Mouse (Mus musculus): ENCODE results near the gene Olfr311. TPM values are rescaled to one million over a fixed set of nuclear protein-coding genes. Genes with fewer than 3 reads are reported as not detected.
"Not testable (repeated sequence)": the region's sequence is repeated elsewhere in the genome, so short reads cannot be mapped to it uniquely, and the experiment has no call there.

Olfr311 gene
- not detected in 2 replicates for polyA plus RNA-seq (2015; fragmentation: Nextera tagmentation; extraction: Ambion mirVana)

DNA sequence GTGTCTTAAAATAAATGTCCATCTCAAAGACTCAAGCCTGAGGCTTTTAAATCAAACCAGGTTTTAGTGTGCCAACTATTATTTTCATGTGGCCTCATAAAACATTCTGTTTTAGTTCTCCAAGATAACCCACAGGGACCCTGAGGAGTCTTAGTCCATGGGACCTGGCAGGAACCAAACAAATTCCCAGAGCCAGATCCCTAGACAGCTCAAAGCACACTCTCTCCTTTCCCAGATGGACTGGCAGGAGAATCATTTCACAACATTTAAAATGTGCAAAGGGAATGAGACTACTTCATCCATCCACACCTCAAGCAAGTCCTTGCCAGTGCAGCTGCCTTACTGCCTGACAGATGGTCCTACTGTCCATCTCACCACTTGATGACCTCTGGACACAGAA lies at the start of gene Olfr311:
Gene Olfr311, plus strand, starts transcription at position 301 of the 400 bp plus-strand sequence.
- H3K9me3 ChIP-seq (ENCODE audit: control insufficient read depth, low read length); H3K27ac ChIP-seq (ENCODE audit: low read length); ATAC-seq; H3K4me2 ChIP-seq (ENCODE audit: low read depth, low read length); H3K36me3 ChIP-seq (ENCODE audit: control insufficient read depth, insufficient read depth, low read length); H3K4me3 ChIP-seq (ENCODE audit: low read length); H3K4me1 ChIP-seq (ENCODE audit: control insufficient read depth, insufficient read depth, low read length); H3K27me3 ChIP-seq (replicated peaks; ENCODE audit: control insufficient read depth, insufficient read depth, low read length); H3K9ac ChIP-seq (ENCODE audit: low read depth, low read length): not testable (repeated sequence)

- WGBS = 29% methylated on average over 3 of the region's 3 CpGs
These were observed 49.5 kb upstream of the Olfr311 start for GRCm38 (mm10) chr11:58789532-58789931.

GRCm38 (mm10) chr11:58790053-58790452 lies 49.0 kb upstream of the Olfr311 start:
- WGBS = 38% methylated on average over 2 of the region's 2 CpGs
- H3K27ac ChIP-seq (ENCODE audit: low read length) = no peak overlapping the region
- no peak overlapping the region for H3K4me2 ChIP-seq (ENCODE audit: low read depth, low read length)
- H3K4me1 ChIP-seq (ENCODE audit: control insufficient read depth, insufficient read depth, low read length) = no peaks in the 10 kb centered on the region
- ATAC-seq = no peak
- H3K36me3 ChIP-seq (ENCODE audit: control insufficient read depth, insufficient read depth, low read length) = no peaks in the 10 kb centered on the region
- H3K27me3 ChIP-seq (replicated peaks; ENCODE audit: control insufficient read depth, insufficient read depth, low read length) = no peaks in the 10 kb centered on the region
- no peak overlapping the region for H3K9ac ChIP-seq (ENCODE audit: low read depth, low read length)
- H3K4me3 ChIP-seq (ENCODE audit: low read length) = no peak overlapping the region
- no peaks in the 10 kb centered on the region for H3K9me3 ChIP-seq (ENCODE audit: control insufficient read depth, low read length)

More at GRCm38 (mm10) chr11:58789532-58789931, 49.5 kb upstream of the Olfr311 start:
- no peaks in the 10 kb centered on the region for H3K4me1 ChIP-seq (ENCODE audit: control insufficient read depth, insufficient read depth, low read length)
- no peak overlapping the region for H3K9ac ChIP-seq (ENCODE audit: low read depth, low read length)
- no peaks in the 10 kb centered on the region for H3K27me3 ChIP-seq (replicated peaks; ENCODE audit: control insufficient read depth, insufficient read depth, low read length)
- no peak overlapping the region for H3K27ac ChIP-seq (ENCODE audit: low read length)
- no peak overlapping the region for H3K4me3 ChIP-seq (ENCODE audit: low read length)
- no peak overlapping the region for H3K4me2 ChIP-seq (ENCODE audit: low read depth, low read length)
- H3K9me3 ChIP-seq (ENCODE audit: control insufficient read depth, low read length) = no peaks in the 10 kb centered on the region
- no peaks in the 10 kb centered on the region for H3K36me3 ChIP-seq (ENCODE audit: control insufficient read depth, insufficient read depth, low read length)
- no peak for ATAC-seq

DNA sequence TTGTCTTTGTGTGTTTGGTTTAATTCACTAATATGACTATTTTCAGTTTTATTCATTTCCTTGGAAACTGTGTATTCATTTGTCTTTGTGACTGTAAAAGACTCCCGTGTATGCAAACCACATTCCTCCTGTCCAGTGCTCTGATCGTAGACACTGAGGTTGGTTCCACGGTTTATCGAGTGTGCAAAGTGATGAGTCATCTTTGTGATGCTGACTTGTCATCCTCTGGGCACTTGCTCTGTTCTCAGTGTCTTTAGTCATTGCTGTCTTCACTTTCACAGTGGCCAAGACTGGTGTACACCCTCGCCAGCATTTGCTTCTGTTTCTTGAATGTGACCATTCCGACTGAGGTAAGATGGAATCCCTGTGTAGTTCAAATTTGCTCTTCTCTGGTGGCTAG lies 48.4 kb upstream of the Olfr311 start:
- no peak for ATAC-seq

DNA sequence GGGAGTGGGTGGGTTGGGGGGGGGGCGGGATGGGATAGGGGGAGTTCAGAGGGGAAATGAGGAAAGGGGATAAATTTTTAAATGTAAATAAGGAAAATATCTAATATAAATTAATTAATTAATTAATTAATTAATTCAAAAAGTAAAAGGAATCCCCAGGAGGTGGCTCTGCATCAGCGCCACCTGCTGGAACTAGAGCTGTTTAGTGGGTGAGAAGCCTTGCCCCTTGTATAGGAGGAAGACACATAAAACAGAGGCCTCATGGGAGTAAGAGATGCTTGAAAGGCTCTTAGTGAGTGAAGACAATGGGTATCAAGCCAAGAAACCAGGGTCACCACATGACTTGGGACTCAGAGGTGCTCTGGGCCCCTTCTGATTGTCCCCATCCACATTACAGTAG lies 43.2 kb upstream of the Olfr311 start:
- no peak overlapping the region for H3K9ac ChIP-seq (ENCODE audit: low read depth, low read length)
- 86% methylated on average over 2 of the region's 2 CpGs for WGBS

More for the DNA sequence above, 48.4 kb upstream of the Olfr311 start:
- H3K4me3 ChIP-seq (ENCODE audit: low read length) = no peak overlapping the region
- H3K27ac ChIP-seq (ENCODE audit: low read length) = no peak overlapping the region
- no peaks in the 10 kb centered on the region for H3K4me1 ChIP-seq (ENCODE audit: control insufficient read depth, insufficient read depth, low read length)
- H3K4me2 ChIP-seq (ENCODE audit: low read depth, low read length) = no peak overlapping the region
- no peaks in the 10 kb centered on the region for H3K27me3 ChIP-seq (replicated peaks; ENCODE audit: control insufficient read depth, insufficient read depth, low read length)
- H3K9ac ChIP-seq (ENCODE audit: low read depth, low read length) = no peak overlapping the region
- 74% methylated on average over 6 of the region's 6 CpGs for WGBS
- H3K9me3 ChIP-seq (ENCODE audit: control insufficient read depth, low read length) = no peaks in the 10 kb centered on the region
- no peaks in the 10 kb centered on the region for H3K36me3 ChIP-seq (ENCODE audit: control insufficient read depth, insufficient read depth, low read length)

GRCm38 (mm10) chr11:58796850-58797249 lies 42.2 kb upstream of the Olfr311 start:
- Histone ChIP-seq H3K36me3 (ENCODE audit: control insufficient read depth, insufficient read depth, low read length) (no peaks in the 10 kb centered on the region), H3K27me3 (replicated peaks; ENCODE audit: control insufficient read depth, insufficient read depth, low read length) (no peaks in the 10 kb centered on the region), H3K9me3 (ENCODE audit: control insufficient read depth, low read length) (no peaks in the 10 kb centered on the region), H3K4me1 (ENCODE audit: control insufficient read depth, insufficient read depth, low read length) (peaks cover under 1% of the 10 kb centered on the region; the same call in 1 of the 2 replicates), H3K27ac (ENCODE audit: low read length) (no peak overlapping the region), H3K9ac (ENCODE audit: low read depth, low read length) (no peak overlapping the region), H3K4me3 (ENCODE audit: low read length) (no peak overlapping the region), H3K4me2 (ENCODE audit: low read depth, low read length) (no peak overlapping the region)
- no peak for ATAC-seq
- 68% methylated on average over 7 of the region's 7 CpGs for WGBS

More for the DNA sequence above, 43.2 kb upstream of the Olfr311 start:
- H3K4me2 ChIP-seq (ENCODE audit: low read depth, low read length) = no peak overlapping the region
- no peaks in the 10 kb centered on the region for H3K27me3 ChIP-seq (replicated peaks; ENCODE audit: control insufficient read depth, insufficient read depth, low read length)
- H3K4me1 ChIP-seq (ENCODE audit: control insufficient read depth, insufficient read depth, low read length) = no peaks in the 10 kb centered on the region
- H3K4me3 ChIP-seq (ENCODE audit: low read length) = no peak overlapping the region
- H3K9me3 ChIP-seq (ENCODE audit: control insufficient read depth, low read length) = no peaks in the 10 kb centered on the region
- no peaks in the 10 kb centered on the region for H3K36me3 ChIP-seq (ENCODE audit: control insufficient read depth, insufficient read depth, low read length)
- H3K27ac ChIP-seq (ENCODE audit: low read length) = no peak overlapping the region
- no peak for ATAC-seq

GRCm38 (mm10) chr11:58799747-58800146 lies 39.3 kb upstream of the Olfr311 start:
- WGBS = 79% methylated on average over 5 of the region's 5 CpGs
- H3K27me3 ChIP-seq (replicated peaks; ENCODE audit: control insufficient read depth, insufficient read depth, low read length) = no peaks in the 10 kb centered on the region
- H3K9me3 ChIP-seq (ENCODE audit: control insufficient read depth, low read length) = no peaks in the 10 kb centered on the region
- H3K4me2 ChIP-seq (ENCODE audit: low read depth, low read length) = no peak overlapping the region
- ATAC-seq = no peak
- no peak overlapping the region for H3K4me3 ChIP-seq (ENCODE audit: low read length)
- no peaks in the 10 kb centered on the region for H3K36me3 ChIP-seq (ENCODE audit: control insufficient read depth, insufficient read depth, low read length)
- peaks cover 16% of the 10 kb centered on the region; the same call in 1 of the 2 replicates for H3K4me1 ChIP-seq (ENCODE audit: control insufficient read depth, insufficient read depth, low read length)
- no peak overlapping the region for H3K27ac ChIP-seq (ENCODE audit: low read length)
- H3K9ac ChIP-seq (ENCODE audit: low read depth, low read length) = no peak overlapping the region

- H3K27ac ChIP-seq (ENCODE audit: low read length) = no peak within 1 kb of the TSS
- peak within 1 kb of the TSS; percentile 27 for H3K4me3 ChIP-seq (ENCODE audit: low read length)
- H3K27me3 ChIP-seq (replicated peaks; ENCODE audit: control insufficient read depth, insufficient read depth, low read length) = no peaks in the 10 kb centered on the region
- H3K9ac ChIP-seq (ENCODE audit: low read depth, low read length) = 0 out of 2 replicates have a peak within 1 kb of the TSS, but pooled peaks have one; percentile 38
- ATAC-seq = peak; percentile 80
- peak within 1 kb of the TSS; percentile 47 for H3K4me2 ChIP-seq (ENCODE audit: low read depth, low read length)
- no peaks in the 10 kb centered on the region for H3K9me3 ChIP-seq (ENCODE audit: control insufficient read depth, low read length)
- no peaks in the 10 kb centered on the region for H3K36me3 ChIP-seq (ENCODE audit: control insufficient read depth, insufficient read depth, low read length)
- H3K4me1 ChIP-seq (ENCODE audit: control insufficient read depth, insufficient read depth, low read length) = peaks cover 16% of the 10 kb centered on the region; the same call in 1 of the 2 replicates
- WGBS = 14% methylated on average over 14 of the region's 14 CpGs
These were observed 37.4 kb upstream of the Olfr311 start, which contains the start of gene Fam183b for GRCm38 (mm10) chr11:58801558-58802228. Gene Fam183b (minus strand): TSS chr11:58801960.

DNA sequence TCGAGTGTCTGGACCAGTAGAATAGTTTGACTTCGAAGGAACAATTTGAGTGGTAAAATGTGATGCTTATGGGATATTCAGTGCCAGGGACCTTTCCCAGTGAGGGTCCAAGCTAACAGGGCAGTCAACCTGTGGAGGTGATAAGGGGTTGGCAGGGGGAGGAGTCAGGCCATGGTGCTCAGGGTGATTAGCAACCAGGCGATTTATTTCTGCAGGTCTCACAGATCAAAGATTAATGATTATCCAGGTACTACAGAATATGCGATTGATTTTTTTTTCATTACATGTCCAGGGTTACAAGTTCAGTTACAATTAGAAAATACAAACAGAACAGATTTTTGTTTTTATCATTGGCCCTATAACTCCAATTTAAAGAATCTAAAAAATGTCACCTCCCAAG lies 35.2 kb upstream of the Olfr311 start:
- no peak overlapping the region for H3K4me3 ChIP-seq (ENCODE audit: low read length)
- peaks cover 16% of the 10 kb centered on the region; the same call in 1 of the 2 replicates for H3K4me1 ChIP-seq (ENCODE audit: control insufficient read depth, insufficient read depth, low read length)
- no peaks in the 10 kb centered on the region for H3K27me3 ChIP-seq (replicated peaks; ENCODE audit: control insufficient read depth, insufficient read depth, low read length)
- peak; percentile 67 for ATAC-seq
- H3K4me2 ChIP-seq (ENCODE audit: low read depth, low read length) = no peak overlapping the region
- H3K27ac ChIP-seq (ENCODE audit: low read length) = no peak overlapping the region
- 34% methylated on average over 4 of the region's 4 CpGs for WGBS
- no peak overlapping the region for H3K9ac ChIP-seq (ENCODE audit: low read depth, low read length)
- no peaks in the 10 kb centered on the region for H3K9me3 ChIP-seq (ENCODE audit: control insufficient read depth, low read length)
- no peaks in the 10 kb centered on the region for H3K36me3 ChIP-seq (ENCODE audit: control insufficient read depth, insufficient read depth, low read length)
